Mouse (Mus musculus) hindbrain, embryonic 10.5 days (tissue): ENCODE results near the gene R3hdm2. TPM values are rescaled to one million over a fixed set of nuclear protein-coding genes. Genes with fewer than 3 reads are reported as not detected.

ENCODE experiments used
- DNase-seq: peaks from one replicate; pipeline ENCODE4 v3.0.0-alpha.2; 2017; ENCODE audit warnings: low spot score
- H3K27ac ChIP-seq: fragments of 300-500 bp; sonication (generic); 2 replicates; pipeline ENCODE4 v1.5.1; 2016; ENCODE audit warnings: mild to moderate bottlenecking, moderate library complexity
- H3K27me3 ChIP-seq: fragments of 300-500 bp; sonication (generic); 2 replicates; pipeline ENCODE4 v1.6.1; 2016; ENCODE audit warnings: mild to moderate bottlenecking; ENCODE audit not compliant: poor library complexity, insufficient read depth, severe bottlenecking
- H3K36me3 ChIP-seq: fragments of 300-500 bp; sonication (generic); 2 replicates; pipeline ENCODE4 v1.6.1; 2016; ENCODE audit warnings: mild to moderate bottlenecking, moderate library complexity
- H3K4me1 ChIP-seq: fragments of 300-500 bp; sonication (generic); replicated peaks from 2 replicates; pipeline ENCODE4 v1.6.1; 2016; ENCODE audit warnings: mild to moderate bottlenecking
- H3K4me3 ChIP-seq: fragments of 300-500 bp; sonication (generic); 2 replicates; pipeline ENCODE4 v1.5.1; 2016; ENCODE audit warnings: mild to moderate bottlenecking, moderate library complexity
- H3K9me3 ChIP-seq: fragments of 300-500 bp; sonication (generic); 2 replicates; pipeline ENCODE4 v1.6.1; 2016; ENCODE audit warnings: mild to moderate bottlenecking, moderate library complexity
- WGBS: fragments of 180-500 bp; shearing (Covaris S2); methylation state at CpG from one replicate; pipeline ENCODE4 v1.1.7; 2016; 5-methylcytosine and 5-hydroxymethylcytosine counted together
- polyA plus RNA-seq: library from polyadenylated mRNA; unstranded; fragments of >200 nt; fragmentation: Nextera tagmentation; extraction: Ambion mirVana; gene quantifications from 2 replicates; pipeline ENCODE4 v1.2.1, GENCODE M21; 2016

R3hdm2 gene
- polyA plus RNA-seq, 1 experiment from 2014 or later = 35.5 TPM

- Histone ChIP-seq H3K27ac (peak overlapping the region; percentile 81; the same call in 1 of the 2 replicates), H3K27me3 (peaks cover 59% of the 10 kb centered on the region), H3K4me1 (peaks cover 58% of the 10 kb centered on the region), H3K36me3 (peaks cover 34% of the 10 kb centered on the region), H3K9me3 (no peaks in the 10 kb centered on the region), H3K4me3 (no peak overlapping the region)
- DNase-seq = peak; percentile 65
- WGBS = 11% methylated on average over 8 of the region's 8 CpGs
Observed at GRCm38 (mm10) chr10:127536586-127537314, 156.6 kb downstream of the R3hdm2 start.

- peaks cover 47% of the 10 kb centered on the region for H3K27me3 ChIP-seq
- 27% methylated on average over 7 of the region's 7 CpGs for WGBS
- no peak overlapping the region for H3K27ac ChIP-seq
Observed at GRCm38 (mm10) chr10:127537854-127538583, 157.9 kb downstream of the R3hdm2 start.

GRCm38 (mm10) chr10:127541510-127541909, 161.4 kb downstream of the R3hdm2 start:
- WGBS = 96% methylated on average over 8 of the region's 8 CpGs
- H3K36me3 ChIP-seq = peaks cover 82% of the 10 kb centered on the region

More at GRCm38 (mm10) chr10:127537854-127538583, 157.9 kb downstream of the R3hdm2 start:
- H3K36me3 ChIP-seq = peaks cover 47% of the 10 kb centered on the region
- peaks cover 61% of the 10 kb centered on the region for H3K4me1 ChIP-seq
- no peaks in the 10 kb centered on the region for H3K9me3 ChIP-seq
- DNase-seq = peak; percentile 80
- no peak overlapping the region; the same call in 1 of the 2 replicates for H3K4me3 ChIP-seq

GRCm38 (mm10) chr10:127542084-127542483, 162.0 kb downstream of the R3hdm2 start:
- peak overlapping the region; percentile 50; the same call in 1 of the 2 replicates for H3K27ac ChIP-seq
- peaks cover 88% of the 10 kb centered on the region for H3K36me3 ChIP-seq
- 71% methylated on average over 13 of the region's 13 CpGs for WGBS

More at GRCm38 (mm10) chr10:127541510-127541909, 161.4 kb downstream of the R3hdm2 start:
- Histone ChIP-seq H3K27me3 (peaks cover 12% of the 10 kb centered on the region), H3K4me1 (peaks cover 28% of the 10 kb centered on the region), H3K9me3 (no peaks in the 10 kb centered on the region), H3K4me3 (no peak overlapping the region), H3K27ac (no peak overlapping the region)
- no peak for DNase-seq

DNA sequence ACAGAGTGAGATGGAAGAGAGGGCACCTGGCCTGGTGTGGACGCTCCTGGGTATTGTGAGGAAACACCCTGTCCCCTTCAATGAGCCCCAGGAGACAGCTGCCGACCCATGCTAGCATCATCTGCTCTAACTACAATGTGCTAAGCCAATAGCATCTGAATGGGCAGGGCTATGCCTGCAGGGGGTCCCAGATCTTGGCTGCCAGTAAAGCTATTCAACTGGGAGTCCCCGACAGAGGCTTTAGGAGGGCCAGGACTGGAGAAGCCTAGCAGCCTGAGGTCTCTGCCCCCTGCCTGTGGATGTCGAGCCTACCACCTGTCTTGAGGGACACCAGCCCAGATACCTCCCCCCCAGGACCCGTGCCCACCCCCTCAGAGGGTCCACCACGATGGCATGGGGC, 162.6 kb downstream of the R3hdm2 start:
- Histone ChIP-seq H3K27ac (peak overlapping the region; percentile 50), H3K9me3 (no peaks in the 10 kb centered on the region), H3K4me3 (0 out of 2 replicates have a peak overlapping the region, but pooled peaks have one; percentile 4), H3K4me1 (peaks cover 19% of the 10 kb centered on the region), H3K27me3 (peaks cover 5% of the 10 kb centered on the region; the same call in 1 of the 2 replicates), H3K36me3 (peaks cover 94% of the 10 kb centered on the region)
- DNase-seq = no peak
- 49% methylated on average over 6 of the region's 6 CpGs for WGBS

More at GRCm38 (mm10) chr10:127542084-127542483, 162.0 kb downstream of the R3hdm2 start:
- no peak for DNase-seq
- peaks cover 23% of the 10 kb centered on the region for H3K4me1 ChIP-seq
- no peaks in the 10 kb centered on the region for H3K9me3 ChIP-seq
- H3K4me3 ChIP-seq = no peak overlapping the region
- peaks cover 6% of the 10 kb centered on the region for H3K27me3 ChIP-seq

- H3K27ac ChIP-seq = no peak overlapping the region
- H3K36me3 ChIP-seq = peaks cover 99% of the 10 kb centered on the region
- H3K4me3 ChIP-seq = no peak overlapping the region
- 85% methylated on average over 3 of the region's 3 CpGs for WGBS
- H3K9me3 ChIP-seq = no peaks in the 10 kb centered on the region
- peaks cover 15% of the 10 kb centered on the region for H3K4me1 ChIP-seq
- peaks cover 5% of the 10 kb centered on the region; the same call in 1 of the 2 replicates for H3K27me3 ChIP-seq
- no peak for DNase-seq
Observed at GRCm38 (mm10) chr10:127543916-127544315, 163.8 kb downstream of the R3hdm2 start.

- Histone ChIP-seq H3K4me3 (no peak overlapping the region), H3K9me3 (no peaks in the 10 kb centered on the region), H3K4me1 (peaks cover 15% of the 10 kb centered on the region), H3K36me3 (peaks cover 99% of the 10 kb centered on the region), H3K27me3 (peaks cover under 1% of the 10 kb centered on the region; the same call in 1 of the 2 replicates), H3K27ac (no peak overlapping the region)
- 94% methylated on average over 20 of the region's 20 CpGs for WGBS
- no peak for DNase-seq
Observed at GRCm38 (mm10) chr10:127544375-127544774, 164.2 kb downstream of the R3hdm2 start.

GRCm38 (mm10) chr10:127546505-127546904, 166.4 kb downstream of the R3hdm2 start:
- no peak overlapping the region for H3K27ac ChIP-seq
- no peaks in the 10 kb centered on the region; the same call in 1 of the 2 replicates for H3K27me3 ChIP-seq
- H3K4me3 ChIP-seq = no peak overlapping the region
- WGBS = 89% methylated on average over 7 of the region's 7 CpGs
- DNase-seq = no peak
- H3K36me3 ChIP-seq = peaks cover 99% of the 10 kb centered on the region
- no peaks in the 10 kb centered on the region for H3K9me3 ChIP-seq
- peaks cover 15% of the 10 kb centered on the region for H3K4me1 ChIP-seq

DNA sequence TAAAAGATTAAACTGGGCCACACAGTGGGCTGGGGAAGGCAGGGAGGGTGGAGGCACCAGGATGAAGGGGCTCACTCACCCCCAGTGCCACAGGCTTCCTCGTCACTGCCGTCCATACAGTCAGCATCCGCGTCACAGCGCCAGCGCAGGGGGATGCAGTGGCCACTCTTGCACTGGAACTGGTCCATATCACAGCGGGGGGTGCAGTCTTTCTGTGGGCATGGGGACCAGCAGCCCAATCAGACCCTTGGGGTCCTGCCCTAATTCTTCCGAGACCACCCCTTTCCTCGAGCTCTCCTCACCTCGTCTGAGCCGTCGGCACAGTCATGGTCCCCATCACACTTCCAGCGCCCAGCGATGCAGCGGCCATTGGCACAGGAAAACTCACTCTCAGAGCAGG, 168.1 kb downstream of the R3hdm2 start:
- Histone ChIP-seq H3K27me3 (no peaks in the 10 kb centered on the region), H3K9me3 (no peaks in the 10 kb centered on the region), H3K4me3 (no peak overlapping the region), H3K4me1 (peaks cover under 1% of the 10 kb centered on the region; the same call in 1 of the 2 replicates), H3K27ac (no peak overlapping the region), H3K36me3 (peaks cover 99% of the 10 kb centered on the region)
- DNase-seq = no peak
- 95% methylated on average over 15 of the region's 15 CpGs for WGBS

Other genes starting within 250 kb of the R3hdm2 start
- 4.4 and 12.7 TPM in 2 replicates for gene B4galnt1, start 215.1 kb upstream of the R3hdm2 start, polyA plus RNA-seq
- 1.6 and 2.1 TPM in 2 replicates for gene Slc26a10, start 199.7 kb upstream of the R3hdm2 start, polyA plus RNA-seq
- gene Arhgef25, start 190.2 kb upstream of the R3hdm2 start, polyA plus RNA-seq = 29.8 and 33.5 TPM in 2 replicates
- gene Dtx3, start 184.6 kb upstream of the R3hdm2 start, polyA plus RNA-seq = 110 and 151 TPM in 2 replicates
- 17.9 and 21.9 TPM in 2 replicates for gene Pip4k2c, start 168.7 kb upstream of the R3hdm2 start, polyA plus RNA-seq
- 24.4 and 39.4 TPM in 2 replicates for gene Kif5a, start 117.0 kb upstream of the R3hdm2 start, polyA plus RNA-seq
- 222 and 255 TPM in 2 replicates for gene Dctn2, start 114.0 kb upstream of the R3hdm2 start, polyA plus RNA-seq
- 12.8 and 16.3 TPM in 2 replicates for gene Mbd6, start 91.3 kb upstream of the R3hdm2 start, polyA plus RNA-seq
- gene Mars, start 68.5 kb upstream of the R3hdm2 start, polyA plus RNA-seq = 171 and 174 TPM in 2 replicates
- 1.8 and 2.5 TPM in 2 replicates for gene Arhgap9, start 58.4 kb upstream of the R3hdm2 start, polyA plus RNA-seq
- 7.1 and 7.3 TPM in 2 replicates for gene Gli1, start 38.4 kb upstream of the R3hdm2 start, polyA plus RNA-seq
- gene Inhbe, start 25.9 kb upstream of the R3hdm2 start, polyA plus RNA-seq = not detected in 2 replicates
- 0.13 TPM in 1 of 2 replicates, not detected in the other for gene Inhbc, start 9.9 kb upstream of the R3hdm2 start, polyA plus RNA-seq
- 0.72 and 1.5 TPM in 2 replicates for gene Stac3, start 121.4 kb downstream of the R3hdm2 start, polyA plus RNA-seq
- 8.1 and 10.5 TPM in 2 replicates for gene Ndufa4l2, start 134.6 kb downstream of the R3hdm2 start, polyA plus RNA-seq
- 103 and 118 TPM in 2 replicates for gene Shmt2, start 142.1 kb downstream of the R3hdm2 start, polyA plus RNA-seq
- gene Nxph4, start 154.2 kb downstream of the R3hdm2 start, polyA plus RNA-seq = 23.1 and 70.9 TPM in 2 replicates
- 55.7 and 71.7 TPM in 2 replicates for gene Lrp1, start 240.8 kb downstream of the R3hdm2 start, polyA plus RNA-seq